Mouse (Mus musculus) limb, embryonic 14.5 days (tissue): ENCODE results near the gene Gm13420. TPM values are rescaled to one million over a fixed set of nuclear protein-coding genes. Genes with fewer than 3 reads are reported as not detected.

Source experiments
- ATAC-seq: fragments of 200-750 bp; cut with Nextera tagmentation; 2 replicates; pipeline ENCODE4 v1.8.0; 2017; ENCODE audit warnings: low read depth, moderate number of reproducible peaks, moderate TSS enrichment; ENCODE audit not compliant: low FRiP score
- DNase-seq: peaks from one replicate; pipeline ENCODE4 v3.0.0-alpha.2; 2015; ENCODE audit warnings: low spot score
- H3K27ac ChIP-seq: fragments of 300-500 bp; sonication (generic); replicated peaks from 2 replicates; pipeline ENCODE4 v1.5.1; 2014; ENCODE audit warnings: low read depth, mild to moderate bottlenecking, low read length, moderate library complexity, mixed read lengths
- H3K27me3 ChIP-seq: fragments of 300-500 bp; sonication (generic); 2 replicates; pipeline ENCODE4 v1.6.1; 2014; ENCODE audit warnings: low read length, mixed read lengths; ENCODE audit not compliant: control insufficient read depth, insufficient read depth
- H3K36me3 ChIP-seq: fragments of 300-500 bp; sonication (generic); 2 replicates; pipeline ENCODE4 v1.6.1; 2014; ENCODE audit warnings: mild to moderate bottlenecking, low read length, moderate library complexity, mixed read lengths; ENCODE audit not compliant: control insufficient read depth, insufficient read depth
- H3K4me1 ChIP-seq: fragments of 300-500 bp; sonication (generic); 2 replicates; pipeline ENCODE4 v1.6.1; 2014; ENCODE audit warnings: antibody characterized with exemption, low read length, mixed read lengths; ENCODE audit not compliant: control insufficient read depth, insufficient read depth
- H3K4me2 ChIP-seq: fragments of 300-500 bp; sonication (generic); replicated peaks from 2 replicates; pipeline ENCODE4 v1.6.1; 2014; ENCODE audit warnings: low read depth, mild to moderate bottlenecking, low read length, moderate library complexity; ENCODE audit not compliant: severe bottlenecking
- H3K4me3 ChIP-seq: fragments of 300-500 bp; sonication (generic); replicated peaks from 2 replicates; pipeline ENCODE4 v1.5.1; 2014; ENCODE audit warnings: low read length
- H3K9ac ChIP-seq: fragments of 300-500 bp; sonication (generic); 2 replicates; pipeline ENCODE4 v1.6.1; 2014; ENCODE audit warnings: mild to moderate bottlenecking, low read depth, low read length, moderate library complexity; ENCODE audit not compliant: severe bottlenecking
- H3K9me3 ChIP-seq: fragments of 300-500 bp; sonication (generic); 2 replicates; pipeline ENCODE4 v1.6.1; 2016; ENCODE audit warnings: low read length; ENCODE audit not compliant: control insufficient read depth
- POLR2A ChIP-seq: fragments of 200-500 bp; IDR thresholded peaks from 2 replicates; pipeline ENCODE4 v1.8.0; 2012; ENCODE audit warnings: inconsistent platforms, mild to moderate bottlenecking, moderate library complexity, borderline replicate concordance; ENCODE audit not compliant: insufficient read depth, insufficient read length; ENCODE audit errors: extremely low read depth
- WGBS: fragments of 180-500 bp; shearing (Covaris S2); extraction: QIAGEN DNeasy Blood & Tissue Kit; methylation state at CpG from one replicate; pipeline ENCODE4 v1.1.7; 2014; 5-methylcytosine and 5-hydroxymethylcytosine counted together
- polyA plus RNA-seq, 2 experiments: library from polyadenylated mRNA; depleted of rRNA in 1 of 2; stranded (reverse) in 1 of 2; unstranded in 1 of 2; fragments of >200 nt; fragmentation: Nextera tagmentation in 1 of 2; extraction: Ambion mirVana in 1 of 2; gene quantifications; 2 replicates each; pipeline versions ENCODE4 v1.2.1 to v1.2.3; 2012 to 2014

The Gm13420 gene
- polyA plus RNA-seq, 2 experiments = 0.05 to 0.17 TPM

- Histone ChIP-seq H3K36me3 (peaks cover 20% of the 10 kb centered on the region), H3K9me3 (no peaks in the 10 kb centered on the region), H3K9ac (no peak overlapping the region), H3K4me2 (no peak overlapping the region), H3K4me1 (no peaks in the 10 kb centered on the region), H3K27me3 (no peaks in the 10 kb centered on the region), H3K4me3 (no peak overlapping the region), H3K27ac (no peak overlapping the region)
- DNase-seq (no peak), ATAC-seq (no peak)
- WGBS = 88% methylated on average over 4 of the region's 4 CpGs
- TF ChIP-seq POLR2A = no peak
Observed at GRCm38 (mm10) chr2:29773323-29773722, 21.8 kb upstream of the Gm13420 start.

DNA sequence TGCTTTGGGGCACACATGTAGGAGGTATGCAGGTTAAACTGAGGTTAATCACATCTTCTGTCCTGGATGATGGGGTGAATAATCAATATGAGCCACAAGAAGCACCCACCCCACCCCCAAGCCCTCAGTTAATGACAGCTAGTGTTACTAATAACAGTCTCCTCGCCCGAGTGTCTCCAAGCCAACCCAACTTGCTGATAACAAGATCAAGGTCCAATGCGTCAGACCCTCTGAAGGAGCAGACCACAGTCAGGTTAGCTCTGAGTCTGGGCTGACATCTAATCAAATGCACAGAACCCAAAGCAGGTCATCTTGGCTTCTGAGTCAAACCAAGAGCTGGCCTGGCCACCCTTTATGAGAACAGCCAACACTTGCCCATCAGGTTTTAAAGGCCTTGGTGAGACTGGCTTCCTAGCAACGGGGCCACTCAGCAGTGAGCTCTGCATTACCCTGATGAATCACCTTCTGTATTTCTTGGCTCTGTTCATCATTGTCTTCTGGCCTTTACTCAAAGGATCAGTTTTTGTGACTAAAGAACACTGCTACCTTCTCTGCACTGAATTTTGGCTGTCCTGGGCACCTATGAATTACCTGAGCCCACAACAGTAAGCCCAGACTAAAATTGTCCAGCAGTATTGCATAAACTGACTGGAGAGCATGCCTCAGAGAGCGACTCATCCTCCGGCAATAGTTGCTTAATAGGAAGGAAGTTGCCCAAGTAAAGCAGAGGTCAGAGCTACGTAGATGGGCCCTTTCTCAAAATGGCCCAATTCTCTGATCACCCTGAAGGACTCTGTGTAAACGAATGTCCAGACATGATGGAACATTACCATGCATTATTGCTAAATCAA is 20.4 kb upstream of the Gm13420 start:
- no peak for TF ChIP-seq POLR2A
- Histone ChIP-seq H3K4me3 (no peak overlapping the region), H3K36me3 (peaks cover 5% of the 10 kb centered on the region), H3K4me1 (no peaks in the 10 kb centered on the region), H3K27ac (no peak overlapping the region), H3K4me2 (no peak overlapping the region), H3K9ac (no peak overlapping the region), H3K9me3 (no peaks in the 10 kb centered on the region), H3K27me3 (no peaks in the 10 kb centered on the region)
- 84% methylated on average over 8 of the region's 8 CpGs for WGBS
- ATAC-seq (no peak), DNase-seq (no peak)

GRCm38 (mm10) chr2:29770162-29770561 is 18.7 kb upstream of the Gm13420 start:
- ATAC-seq (no peak), DNase-seq (no peak)
- H3K4me3 ChIP-seq = no peak overlapping the region
- no peak overlapping the region for H3K27ac ChIP-seq
- TF ChIP-seq POLR2A = no peak
- H3K9ac ChIP-seq = no peak overlapping the region
- H3K36me3 ChIP-seq = no peaks in the 10 kb centered on the region
- no peaks in the 10 kb centered on the region for H3K27me3 ChIP-seq
- no peaks in the 10 kb centered on the region for H3K4me1 ChIP-seq
- no peak overlapping the region for H3K4me2 ChIP-seq
- H3K9me3 ChIP-seq = no peaks in the 10 kb centered on the region

DNA sequence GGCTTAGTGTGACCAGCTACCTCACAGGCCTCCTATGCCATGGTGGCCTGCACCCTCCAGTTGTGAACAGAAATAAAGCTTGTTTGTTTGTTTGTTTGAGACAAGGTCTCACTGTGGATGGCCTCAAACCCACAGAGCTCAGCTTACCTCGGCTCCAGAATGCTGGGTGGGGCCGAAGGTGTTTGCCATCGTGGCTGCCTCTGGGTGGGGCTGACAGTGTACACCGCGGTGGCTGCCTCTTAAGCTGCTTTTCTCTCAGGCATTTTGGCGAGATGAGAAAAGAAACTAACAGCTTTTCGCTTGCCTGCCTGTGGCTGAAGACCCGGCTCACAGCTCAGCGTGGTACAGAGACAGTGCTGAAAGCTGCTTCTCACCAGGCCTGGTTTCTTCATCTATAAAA is 17.4 kb upstream of the Gm13420 start:
- DNase-seq = no peak
- no peaks in the 10 kb centered on the region for H3K4me1 ChIP-seq
- TF ChIP-seq POLR2A = no peak
- no peaks in the 10 kb centered on the region for H3K36me3 ChIP-seq
- no peak overlapping the region for H3K27ac ChIP-seq
- H3K4me2 ChIP-seq = no peak overlapping the region
- no peak overlapping the region for H3K9ac ChIP-seq
- no peak for ATAC-seq
- 57% methylated on average over 9 of the region's 9 CpGs for WGBS
- H3K27me3 ChIP-seq = no peaks in the 10 kb centered on the region
- no peaks in the 10 kb centered on the region for H3K9me3 ChIP-seq
- no peak overlapping the region for H3K4me3 ChIP-seq

GRCm38 (mm10) chr2:29767976-29768709 is 16.7 kb upstream of the Gm13420 start:
- ATAC-seq = no peak
- Histone ChIP-seq H3K4me3 (no peak overlapping the region), H3K27me3 (no peaks in the 10 kb centered on the region), H3K9ac (no peak overlapping the region), H3K9me3 (no peaks in the 10 kb centered on the region), H3K36me3 (no peaks in the 10 kb centered on the region), H3K4me2 (no peak overlapping the region), H3K27ac (no peak overlapping the region), H3K4me1 (no peaks in the 10 kb centered on the region)
- no peak for DNase-seq
- TF ChIP-seq POLR2A = no peak
- WGBS = 54% methylated on average over 11 of the region's 11 CpGs
